Mouse (Mus musculus): ENCODE results near the gene Cyb5d1. TPM values are rescaled to one million over a fixed set of nuclear protein-coding genes. Genes with fewer than 3 reads are reported as not detected.

Cyb5d1 gene
- polyA plus RNA-seq, 1 experiment = 5.3 TPM

DNA sequence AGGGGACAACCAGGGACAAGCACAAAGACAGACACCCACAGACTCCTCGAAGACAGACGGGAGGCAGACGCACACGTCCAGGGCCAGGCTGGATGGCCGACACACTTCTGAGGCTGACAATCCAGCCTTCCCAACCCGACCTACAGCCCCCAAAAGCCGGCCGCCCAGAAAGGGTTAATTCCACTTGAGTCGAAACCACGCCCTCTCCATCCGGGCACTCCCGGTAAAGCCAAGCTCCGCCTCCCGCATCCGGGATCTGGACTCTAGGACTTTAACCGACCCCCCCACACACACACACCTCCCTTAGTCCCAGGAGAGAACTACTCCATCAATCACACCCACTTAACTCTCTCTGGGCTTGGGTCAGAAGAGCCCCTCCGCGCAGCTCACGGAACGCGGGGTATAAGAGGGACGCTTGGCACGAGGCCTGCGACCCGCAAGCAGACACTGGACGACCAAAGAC, 15.7 kb upstream of the Cyb5d1 start:
- TF ChIP-seq CTCF (IDR thresholded peaks at IDR 0.05; ENCODE audit: extremely low read depth, insufficient read length, insufficient replicate concordance, low read depth, low read length) (no peak), POLR2A (IDR thresholded peaks at IDR 0.05; ENCODE audit: low read depth, low read length) (peak; percentile 38)
- peaks cover 32% of the 10 kb centered on the region for H3K4me1 ChIP-seq (ENCODE audit: control insufficient read depth, insufficient read depth, insufficient read length, low read length)
- under 1% methylated on average over 26 of the region's 26 CpGs for WGBS

GRCm38 (mm10) chr11:69410310-69411072, 15.1 kb upstream of the Cyb5d1 start:
- H3K36me3 ChIP-seq (ENCODE audit: control insufficient read depth, insufficient read depth, low read length) = peaks cover 26% of the 10 kb centered on the region
- peak overlapping the region; percentile 88 for H3K4me3 ChIP-seq (ENCODE audit: low read depth, low read length)
- no peaks in the 10 kb centered on the region for H3K27me3 ChIP-seq (ENCODE audit: control insufficient read depth, insufficient read depth, low read length)
- TF ChIP-seq POLR2A (IDR thresholded peaks at IDR 0.05; ENCODE audit: low read depth, low read length) = no peak; the same call in 1 of the 2 replicates
- TF ChIP-seq CTCF (IDR thresholded peaks at IDR 0.05; ENCODE audit: extremely low read depth, insufficient read length, insufficient replicate concordance, low read depth, low read length) = no peak
- peaks cover 32% of the 10 kb centered on the region for H3K4me1 ChIP-seq (ENCODE audit: control insufficient read depth, insufficient read depth, insufficient read length, low read length)
- H3K27ac ChIP-seq (ENCODE audit: insufficient read depth, low read depth, low read length) = peak overlapping the region; percentile 99
- under 1% methylated on average over 41 of the region's 41 CpGs for WGBS

More for the DNA sequence above, 15.7 kb upstream of the Cyb5d1 start:
- Histone ChIP-seq H3K27me3 (ENCODE audit: control insufficient read depth, insufficient read depth, low read length) (no peaks in the 10 kb centered on the region), H3K27ac (ENCODE audit: insufficient read depth, low read depth, low read length) (peak overlapping the region; percentile 99), H3K4me3 (ENCODE audit: low read depth, low read length) (peak overlapping the region; percentile 88), H3K36me3 (ENCODE audit: control insufficient read depth, insufficient read depth, low read length) (peaks cover 20% of the 10 kb centered on the region)

DNA sequence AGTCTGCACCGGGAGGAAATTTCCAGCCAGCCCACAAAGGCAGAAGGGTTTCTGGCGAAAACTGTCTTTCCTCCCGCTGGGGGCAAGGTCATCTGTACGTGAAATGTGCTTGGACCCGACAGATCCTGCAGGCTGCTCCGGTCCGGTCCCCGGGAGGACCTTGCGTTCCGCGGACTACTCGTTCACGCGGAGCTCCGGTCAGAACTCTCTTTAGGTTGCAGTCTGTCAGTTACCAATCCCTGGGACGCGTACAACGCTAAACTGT, 14.5 kb upstream of the Cyb5d1 start:
- under 1% methylated on average over 18 of the region's 18 CpGs for WGBS
- peaks cover 31% of the 10 kb centered on the region for H3K36me3 ChIP-seq (ENCODE audit: control insufficient read depth, insufficient read depth, low read length)
- peak overlapping the region; percentile 99 for H3K27ac ChIP-seq (ENCODE audit: insufficient read depth, low read depth, low read length)
- TF ChIP-seq POLR2A (IDR thresholded peaks at IDR 0.05; ENCODE audit: low read depth, low read length) = no peak
- no peak for TF ChIP-seq CTCF (IDR thresholded peaks at IDR 0.05; ENCODE audit: extremely low read depth, insufficient read length, insufficient replicate concordance, low read depth, low read length)
- peak overlapping the region; percentile 88 for H3K4me3 ChIP-seq (ENCODE audit: low read depth, low read length)
- peaks cover 32% of the 10 kb centered on the region for H3K4me1 ChIP-seq (ENCODE audit: control insufficient read depth, insufficient read depth, insufficient read length, low read length)
- H3K27me3 ChIP-seq (ENCODE audit: control insufficient read depth, insufficient read depth, low read length) = no peaks in the 10 kb centered on the region

GRCm38 (mm10) chr11:69409378-69410044, 14.1 kb upstream of the Cyb5d1 start:
- H3K4me1 ChIP-seq (ENCODE audit: control insufficient read depth, insufficient read depth, insufficient read length, low read length) = peaks cover 30% of the 10 kb centered on the region
- peak overlapping the region; percentile 88 for H3K4me3 ChIP-seq (ENCODE audit: low read depth, low read length)
- TF ChIP-seq POLR2A (IDR thresholded peaks at IDR 0.05; ENCODE audit: low read depth, low read length) = peak; percentile 70
- TF ChIP-seq CTCF (IDR thresholded peaks at IDR 0.05; ENCODE audit: extremely low read depth, insufficient read length, insufficient replicate concordance, low read depth, low read length) = no peak
- no peaks in the 10 kb centered on the region for H3K27me3 ChIP-seq (ENCODE audit: control insufficient read depth, insufficient read depth, low read length)
- H3K36me3 ChIP-seq (ENCODE audit: control insufficient read depth, insufficient read depth, low read length) = peaks cover 36% of the 10 kb centered on the region
- WGBS = under 1% methylated on average over 45 of the region's 46 CpGs
- H3K27ac ChIP-seq (ENCODE audit: insufficient read depth, low read depth, low read length) = peak overlapping the region; percentile 99

DNA sequence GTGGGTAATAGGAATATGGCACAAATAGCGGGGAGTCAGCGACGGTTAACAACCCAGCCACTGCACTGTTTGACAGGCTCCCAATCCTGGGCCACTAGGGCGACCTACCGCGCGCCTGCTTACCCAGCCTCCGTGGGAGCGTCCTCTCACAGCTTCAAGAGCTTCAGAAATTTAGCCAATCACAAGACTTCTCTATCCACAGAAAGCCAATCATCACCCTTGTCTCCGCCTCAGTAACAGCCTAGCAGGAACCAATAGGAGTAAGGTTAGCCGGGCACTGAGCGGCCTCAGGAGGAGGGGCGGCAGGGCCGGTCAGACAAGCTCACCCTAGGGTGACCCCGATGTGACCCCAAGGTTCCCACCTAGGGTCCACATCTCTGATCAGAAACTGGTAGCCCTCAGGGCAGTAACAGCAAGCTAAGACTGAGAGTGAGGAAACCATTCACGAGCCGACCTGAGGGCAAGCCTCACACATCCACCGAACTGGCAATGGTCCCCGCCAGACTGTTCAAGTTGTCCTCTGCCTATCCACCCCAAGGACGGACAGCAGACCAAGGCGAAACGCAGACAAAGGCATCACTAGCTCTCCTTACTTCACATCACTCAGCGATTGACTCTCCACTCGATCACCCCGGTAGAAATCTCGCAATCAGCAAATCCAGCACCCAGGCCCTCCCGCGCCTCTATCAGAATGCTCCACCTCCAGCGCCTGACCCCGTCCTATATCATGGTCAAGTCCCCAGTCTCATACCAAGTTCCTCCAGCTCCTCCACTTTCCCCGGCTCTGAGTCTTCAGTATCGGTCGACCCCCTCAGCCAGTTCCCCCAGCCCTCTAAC, 13.3 kb upstream of the Cyb5d1 start:
- under 1% methylated on average over 33 of the region's 33 CpGs for WGBS
- no peaks in the 10 kb centered on the region for H3K27me3 ChIP-seq (ENCODE audit: control insufficient read depth, insufficient read depth, low read length)
- peak overlapping the region; percentile 99 for H3K27ac ChIP-seq (ENCODE audit: insufficient read depth, low read depth, low read length)
- H3K4me1 ChIP-seq (ENCODE audit: control insufficient read depth, insufficient read depth, insufficient read length, low read length) = peaks cover 23% of the 10 kb centered on the region
- peaks cover 43% of the 10 kb centered on the region for H3K36me3 ChIP-seq (ENCODE audit: control insufficient read depth, insufficient read depth, low read length)
- peak overlapping the region; percentile 88 for H3K4me3 ChIP-seq (ENCODE audit: low read depth, low read length)
- TF ChIP-seq POLR2A (IDR thresholded peaks at IDR 0.05; ENCODE audit: low read depth, low read length) = no peak; the same call in none of the 2 replicates
- TF ChIP-seq CTCF (IDR thresholded peaks at IDR 0.05; ENCODE audit: extremely low read depth, insufficient read length, insufficient replicate concordance, low read depth, low read length) = no peak

DNA sequence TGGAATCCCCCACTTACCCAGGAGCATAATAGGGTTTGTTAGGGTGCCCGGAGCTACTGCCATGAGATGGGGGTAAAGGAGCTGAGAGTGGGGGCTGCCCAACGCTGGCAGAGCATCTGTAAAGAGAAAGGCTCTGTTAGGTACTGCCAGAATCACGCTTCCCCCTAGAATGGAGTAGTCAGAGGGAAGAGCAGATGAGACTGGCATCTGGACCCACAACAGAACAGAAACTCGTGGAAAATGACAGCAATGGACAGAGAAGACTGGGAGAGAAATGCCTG, 12.2 kb upstream of the Cyb5d1 start:
- WGBS = 74% methylated on average over 4 of the region's 4 CpGs
- H3K27ac ChIP-seq (ENCODE audit: insufficient read depth, low read depth, low read length) = no peak overlapping the region

More for the DNA sequence above, 12.2 kb upstream of the Cyb5d1 start:
- peaks cover 52% of the 10 kb centered on the region for H3K36me3 ChIP-seq (ENCODE audit: control insufficient read depth, insufficient read depth, low read length)
- no peaks in the 10 kb centered on the region for H3K27me3 ChIP-seq (ENCODE audit: control insufficient read depth, insufficient read depth, low read length)
- H3K4me3 ChIP-seq (ENCODE audit: low read depth, low read length) = no peak overlapping the region
- TF ChIP-seq CTCF (IDR thresholded peaks at IDR 0.05; ENCODE audit: extremely low read depth, insufficient read length, insufficient replicate concordance, low read depth, low read length) (no peak), POLR2A (IDR thresholded peaks at IDR 0.05; ENCODE audit: low read depth, low read length) (no peak)
- peaks cover 18% of the 10 kb centered on the region for H3K4me1 ChIP-seq (ENCODE audit: control insufficient read depth, insufficient read depth, insufficient read length, low read length)
